Mouse (Mus musculus) MEL (cell line): ENCODE results near the gene Fgfr2. TPM values are rescaled to one million over a fixed set of nuclear protein-coding genes. Genes with fewer than 3 reads are reported as not detected.

Experiments used
- DNase-seq: peaks from one replicate; pipeline ENCODE4 v3.0.0; 2011; ENCODE audit warnings: low read depth, low spot score
- H3K27ac ChIP-seq: 2 replicates; pipeline ENCODE4 v1.5.1; 2012; ENCODE audit warnings: low read depth, mild to moderate bottlenecking, control low read depth, low read length, moderate library complexity; ENCODE audit not compliant: control insufficient read depth
- H3K27me3 ChIP-seq, 2 experiments: fragments of 150-350 bp in 1 of 2; sonication (generic) in 1 of 2; 2 replicates each; pipeline ENCODE4 v1.6.1; 2012; ENCODE audit warnings: low read length in 2 of 2, mild to moderate bottlenecking in 2 of 2, improper control_type of control experiment in 1 of 2, moderate library complexity in 1 of 2; ENCODE audit not compliant: insufficient read depth in 2 of 2, control insufficient read depth in 1 of 2
- H3K36me3 ChIP-seq, 2 experiments: 2 replicates each; pipeline ENCODE4 v1.6.1; 2012 to 2014; ENCODE audit warnings: low read length in 2 of 2, improper control_type of control experiment in 1 of 2, inconsistent platforms in 1 of 2, mild to moderate bottlenecking in 1 of 2; ENCODE audit not compliant: insufficient read depth in 2 of 2, control insufficient read depth in 1 of 2
- H3K4me1 ChIP-seq, 2 experiments: fragments of 150-350 bp in 1 of 2; sonication (generic) in 1 of 2; 2 replicates each; pipeline ENCODE4 v1.6.1; 2012; ENCODE audit warnings: low read length in 2 of 2, improper control_type of control experiment in 1 of 2, mild to moderate bottlenecking in 1 of 2; ENCODE audit not compliant: insufficient read depth in 2 of 2, control insufficient read depth in 1 of 2
- H3K4me3 ChIP-seq, 2 experiments: fragments of 150-350 bp in 1 of 2; sonication (generic) in 1 of 2; 2 replicates each; pipeline ENCODE4 v1.5.1; 2012; ENCODE audit warnings: low read depth in 2 of 2, low read length in 2 of 2, mild to moderate bottlenecking in 2 of 2, moderate library complexity in 2 of 2, control low read depth in 1 of 2, improper control_type of control experiment in 1 of 2; ENCODE audit not compliant: control insufficient read depth in 1 of 2, insufficient read depth in 1 of 2
- H3K79me2 ChIP-seq: 2 replicates; pipeline ENCODE4 v1.6.1; 2012; ENCODE audit warnings: mild to moderate bottlenecking, low read length, moderate library complexity; ENCODE audit not compliant: control insufficient read depth, poor library complexity, insufficient read depth
- H3K9ac ChIP-seq: 2 replicates; pipeline ENCODE4 v1.6.1; 2012; ENCODE audit warnings: low read depth, mild to moderate bottlenecking, control low read depth, low read length, moderate library complexity; ENCODE audit not compliant: control insufficient read depth, poor library complexity, severe bottlenecking
- H3K9me3 ChIP-seq: fragments of 150-350 bp; sonication (generic); replicated peaks from 2 replicates; pipeline ENCODE4 v1.6.1; 2012; ENCODE audit warnings: mild to moderate bottlenecking, low read length, improper control_type of control experiment, moderate library complexity; ENCODE audit not compliant: insufficient read depth
- BHLHE40 ChIP-seq: IDR thresholded peaks from 2 replicates; pipeline ENCODE4 v1.6.1; 2012; ENCODE audit warnings: low read depth, mild to moderate bottlenecking, inconsistent platforms, low read length, improper control_type of control experiment, borderline replicate concordance
- E2F4 ChIP-seq: IDR thresholded peaks from 2 replicates; pipeline ENCODE4 v1.6.1; 2011; ENCODE audit warnings: low read depth, low read length, improper control_type of control experiment, borderline replicate concordance
- ELF1 ChIP-seq: IDR thresholded peaks from 2 replicates; pipeline ENCODE4 v1.6.1; 2014; ENCODE audit warnings: low read depth, mild to moderate bottlenecking, inconsistent platforms, low read length, improper control_type of control experiment, moderate library complexity
- EP300 ChIP-seq, 2 experiments: IDR thresholded peaks; 2 replicates each; pipeline ENCODE4 v1.6.1; 2011; ENCODE audit warnings: improper control_type of control experiment in 2 of 2, low read length in 2 of 2, low read depth in 1 of 2, mild to moderate bottlenecking in 1 of 2
- GABPA ChIP-seq: IDR thresholded peaks from 2 replicates; pipeline ENCODE4 v1.6.1; 2012; ENCODE audit warnings: low read depth, mild to moderate bottlenecking, inconsistent platforms, low read length, improper control_type of control experiment, moderate library complexity
- JUND ChIP-seq: IDR thresholded peaks from 2 replicates; pipeline ENCODE4 v1.6.1; 2011; ENCODE audit warnings: low read depth, mild to moderate bottlenecking, improper control_type of control experiment, low read length
- MAFK ChIP-seq: IDR thresholded peaks from 2 replicates; pipeline ENCODE4 v1.6.1; 2011; ENCODE audit warnings: low read depth, mild to moderate bottlenecking, low read length, improper control_type of control experiment, borderline replicate concordance
- MEF2A ChIP-seq: IDR thresholded peaks from 2 replicates; pipeline ENCODE4 v1.6.1; 2014; ENCODE audit warnings: low read depth, mild to moderate bottlenecking, inconsistent platforms, low read length, improper control_type of control experiment; ENCODE audit not compliant: poor library complexity, insufficient replicate concordance, severe bottlenecking; ENCODE audit errors: extremely low read depth
- MXI1 ChIP-seq: IDR thresholded peaks from 2 replicates; pipeline ENCODE4 v1.6.1; 2011; ENCODE audit warnings: mild to moderate bottlenecking, low read depth, low read length, improper control_type of control experiment
- NELFE ChIP-seq: IDR thresholded peaks from 2 replicates; pipeline ENCODE4 v1.6.1; 2011; ENCODE audit warnings: low read depth, low read length, improper control_type of control experiment
- NRF1 ChIP-seq: IDR thresholded peaks from 2 replicates; pipeline ENCODE4 v1.6.1; 2014; ENCODE audit warnings: low read depth, mild to moderate bottlenecking, inconsistent platforms, low read length, improper control_type of control experiment, moderate library complexity; ENCODE audit not compliant: poor library complexity, insufficient read depth, severe bottlenecking
- POLR2AphosphoS5 ChIP-seq: IDR thresholded peaks from 2 replicates; pipeline ENCODE4 v1.6.1; 2012; ENCODE audit warnings: low read depth, borderline replicate concordance, mild to moderate bottlenecking, inconsistent platforms, low read length, moderate library complexity, mixed read lengths
- SIN3A ChIP-seq: IDR thresholded peaks from 2 replicates; pipeline ENCODE4 v1.6.1; 2012; ENCODE audit warnings: low read length, improper control_type of control experiment, inconsistent platforms
- TAL1 ChIP-seq: IDR thresholded peaks from 2 replicates; pipeline ENCODE4 v1.6.1; 2012; ENCODE audit warnings: mild to moderate bottlenecking, inconsistent platforms, low read length, moderate library complexity, mixed read lengths
- TCF12 ChIP-seq: IDR thresholded peaks from 2 replicates; pipeline ENCODE4 v1.6.1; 2014; ENCODE audit warnings: low read depth, mild to moderate bottlenecking, inconsistent platforms, low read length, improper control_type of control experiment, moderate library complexity
- USF1 ChIP-seq: IDR thresholded peaks from 2 replicates; pipeline ENCODE4 v1.6.1; 2014; ENCODE audit warnings: low read depth, mild to moderate bottlenecking, inconsistent platforms, low read length, improper control_type of control experiment, moderate library complexity
- USF2 ChIP-seq, 2 experiments: IDR thresholded peaks; 2 replicates each; pipeline ENCODE4 v1.6.1; 2011 to 2012; ENCODE audit warnings: improper control_type of control experiment in 2 of 2, low read length in 2 of 2, borderline replicate concordance in 1 of 2, inconsistent platforms in 1 of 2, low read depth in 1 of 2, mild to moderate bottlenecking in 1 of 2; ENCODE audit not compliant: insufficient read depth in 1 of 2
- ZC3H11A ChIP-seq: IDR thresholded peaks from 2 replicates; pipeline ENCODE4 v1.6.1; 2012; ENCODE audit warnings: low read depth, mild to moderate bottlenecking, inconsistent platforms, low read length, improper control_type of control experiment
- ZNF384 ChIP-seq: IDR thresholded peaks from 2 replicates; pipeline ENCODE4 v1.6.1; 2012; ENCODE audit warnings: low read depth, mild to moderate bottlenecking, inconsistent platforms, low read length, improper control_type of control experiment
- polyA plus RNA-seq, 2 experiments: library from polyadenylated mRNA; stranded (reverse) in 1 of 2; unstranded in 1 of 2; fragments of >175 nt in 1 of 2; fragments of >200 nt in 1 of 2; gene quantifications; 2 replicates each; pipeline versions ENCODE4 v1.2.1 to v1.2.4; 2012; ENCODE audit warnings: low replicate concordance in 2 of 2, low read depth in 1 of 2; ENCODE audit not compliant: insufficient read length in 2 of 2, insufficient read depth in 1 of 2, missing spikeins in 1 of 2
- total RNA-seq: library from RNA; depleted of rRNA; stranded (reverse); fragments of 300-350 nt; gene quantifications from 2 replicates; pipeline ENCODE4 v1.2.3, GENCODE M21; 2012

The Fgfr2 gene
- total and polyA plus RNA-seq, 3 experiments, result not detected

DNA sequence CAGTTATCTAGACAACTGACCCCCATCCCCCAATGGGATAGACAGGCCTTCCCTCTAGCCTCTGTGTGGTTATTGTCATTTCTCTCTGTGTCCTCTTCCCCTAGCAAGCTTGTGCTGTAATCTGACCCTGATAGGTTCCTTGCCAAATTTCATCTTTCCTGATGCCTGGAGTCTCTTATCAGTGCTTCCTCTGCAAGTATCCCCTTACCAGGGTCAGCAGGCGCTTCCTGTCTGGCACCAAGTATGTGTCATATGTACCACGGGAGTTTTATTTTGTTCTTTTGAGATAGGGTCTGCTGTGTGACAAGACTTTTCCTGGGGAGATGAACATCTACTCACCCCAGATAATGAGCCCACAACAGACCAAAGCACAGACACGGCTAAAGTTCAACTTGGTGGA, 844.5 kb downstream of the Fgfr2 start (continued):
- peak; percentile 43; the same call in 1 of the 2 replicates for TF ChIP-seq MEF2A
- TF ChIP-seq MXI1, result no peak
- TF ChIP-seq POLR2AphosphoS5, result no peak

DNA sequence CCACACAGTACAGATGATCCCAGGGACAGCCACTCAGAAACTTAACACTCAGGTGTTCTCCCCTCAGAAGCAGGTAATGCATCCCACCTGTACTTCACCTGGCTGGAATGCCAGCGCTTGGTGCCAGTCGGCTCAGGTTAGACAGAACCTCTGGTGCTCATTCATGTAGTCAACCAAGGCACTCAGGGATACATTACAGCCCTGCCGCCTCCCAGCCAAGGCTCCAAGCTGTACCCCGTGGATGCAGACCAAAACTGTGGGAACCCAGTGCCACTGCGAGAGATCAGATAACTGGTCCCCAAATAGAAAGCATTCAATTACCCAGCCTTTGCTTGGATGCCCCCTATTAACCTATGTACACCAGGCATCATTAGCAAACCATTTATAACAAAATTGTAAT, 846.9 kb downstream of the Fgfr2 start:
- TF ChIP-seq JUND (no peak), SIN3A (no peak), EP300 (IDR thresholded peaks at IDR 0.05; ENCODE audit: low read depth in 1 of 2, low read length in 2 of 2) (no peak), TCF12 (no peak), ELF1 (no peak), ZNF384 (no peak)
- H3K4me1 ChIP-seq, result peaks cover 6 to 13% of the 10 kb centered on the region in 2 experiments
- H3K79me2 ChIP-seq, result peaks cover 9% of the 10 kb centered on the region; the same call in 1 of the 2 replicates
- no peak overlapping the region for H3K27ac ChIP-seq
- no peaks in the 10 kb centered on the region for H3K27me3 ChIP-seq
- peaks cover 10 to 17% of the 10 kb centered on the region in 2 experiments for H3K36me3 ChIP-seq
- no peak overlapping the region for H3K9ac ChIP-seq
- DNase-seq, result no peak
- no peaks in the 10 kb centered on the region for H3K9me3 ChIP-seq
- H3K4me3 ChIP-seq, result no peak overlapping the region

DNA sequence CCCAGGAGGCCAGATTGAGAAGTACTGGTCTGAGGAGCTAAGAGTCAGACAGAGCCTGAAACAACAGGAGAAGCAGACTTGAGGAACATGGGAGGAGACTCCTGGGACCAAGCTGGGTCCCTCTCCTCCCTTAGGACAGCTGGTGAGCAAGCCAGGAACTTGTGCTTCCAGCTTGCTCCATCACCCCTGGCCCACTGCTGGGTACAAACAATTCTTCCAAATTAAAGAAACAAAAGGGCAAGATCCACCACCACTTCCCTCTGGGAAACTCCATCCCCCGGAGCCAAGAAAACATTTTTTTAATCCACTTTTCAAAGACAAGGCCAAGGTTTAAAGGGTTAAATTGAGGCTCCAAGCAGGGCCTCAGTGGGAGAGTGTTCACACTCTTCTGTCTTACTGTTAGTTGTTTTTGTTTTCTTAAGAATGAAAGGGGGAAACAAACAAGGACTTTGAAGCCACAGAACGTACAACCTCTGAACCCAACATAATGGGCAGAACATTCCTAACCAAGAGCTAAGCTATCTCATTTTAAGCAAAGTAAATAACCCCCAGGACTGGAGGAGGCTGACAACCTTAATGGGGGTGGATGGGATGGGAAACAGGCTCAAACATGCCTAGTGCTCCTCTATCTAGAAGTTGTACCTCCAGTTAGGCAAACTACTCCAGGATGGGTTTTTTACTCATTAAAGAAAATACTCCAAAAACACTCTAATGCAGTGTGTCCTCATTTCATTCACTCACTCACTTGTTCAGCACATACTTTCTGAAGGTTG, 849.2 kb downstream of the Fgfr2 start:
- Histone ChIP-seq H3K9me3 (no peaks in the 10 kb centered on the region), H3K27ac (no peak overlapping the region), H3K27me3 (no peaks in the 10 kb centered on the region), H3K4me3 (no peak overlapping the region), H3K4me1 (peaks cover 6 to 10% of the 10 kb centered on the region in 2 experiments), H3K9ac (no peak overlapping the region), H3K79me2 (peaks cover 6% of the 10 kb centered on the region; the same call in 1 of the 2 replicates), H3K36me3 (peaks cover 10 to 14% of the 10 kb centered on the region in 2 experiments)
- TF ChIP-seq GABPA (no peak), ELF1 (no peak), USF2 (IDR thresholded peaks at IDR 0.05; ENCODE audit: borderline replicate concordance in 1 of 2, insufficient read depth in 1 of 2, low read depth in 1 of 2, low read length in 2 of 2) (no peak), E2F4 (no peak), ZNF384 (no peak), ZC3H11A (no peak), USF1 (no peak), NRF1 (no peak), NELFE (no peak), TAL1 (no peak), BHLHE40 (no peak), MAFK (no peak), EP300 (IDR thresholded peaks at IDR 0.05; ENCODE audit: low read depth in 1 of 2, low read length in 2 of 2) (no peak), JUND (no peak)
- no peak for DNase-seq
